Comparison of ENCODE assay signal across 31 mouse cellular contexts in genomic region chr9:94665248-94665647, GRCm38 (mm10). TPM values are rescaled to one million over a fixed set of nuclear protein-coding genes. Genes with fewer than 3 reads are reported as not detected.
A peak's percentile ranks its signal among the peaks of the same experiment; 100 is the strongest.
DNase-seq lines count a peak whose midpoint lies in the region; ATAC-seq and TF ChIP-seq lines count a peak whose summit lies in the region.
"Had no signal": no experiment of that assay in that cellular context is flagged by ENCODE, and none has a peak within 500 bp of the region (broad histone marks: within the 10 kb centered on the region; RNA-seq: fewer than 3 reads in every experiment).

No protein-coding gene starts in this region.

- no peak for TF ChIP-seq EP300 in liver, postnatal 0 days (IDR thresholded peaks at IDR 0.05; ENCODE audit: low read depth)

- DNase-seq in liver, embryonic 11.5 days (ENCODE audit: low spot score): no peak
- DNase-seq in MEL-GATA-1-ER (ENCODE audit: extremely low read depth, low read depth): peak; percentile 54
- no peak for DNase-seq in liver, postnatal 0 days
- no peak for DNase-seq in cerebellum, adult 11 months
- no peak for DNase-seq in layer of hippocampus, postnatal 25 days (ENCODE audit: extremely low spot score in 1 of 2, low spot score in 1 of 2)
- DNase-seq in T-cell, adult 2 months (ENCODE audit: low spot score): no peak
- DNase-seq: adrenal gland, postnatal 10 days; cerebellum, adult 18-20 months; cerebellum, postnatal 10 days; gastrocnemius, adult 2 months; gastrocnemius, postnatal 36 days; heart, adult 2 months; kidney, adult 11 months; kidney, postnatal 25 days; left cerebral cortex, postnatal 4 days; lung, adult 2 months; lung, postnatal 10 days had no signal

- H3K4me2 ChIP-seq in liver, embryonic 15.5 days: no peak overlapping the region
- H3K4me2 ChIP-seq in liver, embryonic 11.5 days: no peak overlapping the region
- no peak overlapping the region for H3K4me2 ChIP-seq in liver, postnatal 0 days (ENCODE audit: low read depth, low read length)
- H3K4me2 ChIP-seq: heart, embryonic 12.5 days; hindbrain, embryonic 15.5 days; kidney, embryonic 15.5 days; midbrain, embryonic 12.5 days; neural tube, embryonic 15.5 days; stomach, embryonic 15.5 days had no signal

- no peaks in the 10 kb centered on the region for H3K36me3 ChIP-seq in liver, embryonic 15.5 days (replicated peaks)
- no peaks in the 10 kb centered on the region for H3K36me3 ChIP-seq in liver, embryonic 11.5 days (ENCODE audit: control insufficient read depth, insufficient read depth, low read length)
- H3K36me3 ChIP-seq in liver, postnatal 0 days (replicated peaks; ENCODE audit: insufficient read depth, low read length): no peaks in the 10 kb centered on the region
- H3K36me3 ChIP-seq: heart, embryonic 12.5 days; hindbrain, embryonic 10.5 days; hindbrain, embryonic 15.5 days; kidney, embryonic 15.5 days; midbrain, embryonic 12.5 days; neural tube, embryonic 15.5 days; stomach, embryonic 15.5 days had no signal

- H3K27ac ChIP-seq in liver, embryonic 15.5 days (replicated peaks): no peak overlapping the region
- H3K27ac ChIP-seq in liver, embryonic 11.5 days (ENCODE audit: low read depth, low read length): no peak overlapping the region
- no peak overlapping the region; the same call in 1 of the 2 replicates for H3K27ac ChIP-seq in liver, postnatal 0 days (ENCODE audit: low read depth)
- H3K27ac ChIP-seq: gastrocnemius, adult 2 months; heart, adult 2 months; hindbrain, embryonic 10.5 days; hindbrain, embryonic 15.5 days; kidney, embryonic 15.5 days; midbrain, embryonic 12.5 days; neural tube, embryonic 15.5 days; stomach, embryonic 15.5 days had no signal

- no peaks in the 10 kb centered on the region for H3K27me3 ChIP-seq in liver, embryonic 15.5 days
- no peaks in the 10 kb centered on the region for H3K27me3 ChIP-seq in liver, embryonic 11.5 days (replicated peaks; ENCODE audit: control insufficient read depth, insufficient read depth, low read length)
- no peaks in the 10 kb centered on the region for H3K27me3 ChIP-seq in liver, postnatal 0 days (ENCODE audit: insufficient read depth, low read length)
- H3K27me3 ChIP-seq: heart, embryonic 12.5 days; hindbrain, embryonic 15.5 days; kidney, embryonic 15.5 days; midbrain, embryonic 12.5 days; neural tube, embryonic 15.5 days; stomach, embryonic 15.5 days had no signal

- ATAC-seq in liver, embryonic 15.5 days (ENCODE audit: insufficient read depth): 0 out of 2 replicates have a peak, but pooled peaks have one; percentile 34
- ATAC-seq in liver, embryonic 11.5 days (replicated peaks; ENCODE audit: low FRiP score): no peak
- 0 out of 2 replicates have a peak, but pooled peaks have one; percentile 38 for ATAC-seq in liver, postnatal 0 days
- ATAC-seq in neutrophil, adult 5-6 weeks (ENCODE audit: extremely low read depth, insufficient number of reproducible peaks, low FRiP score, poor library complexity, severe bottlenecking): peak; percentile 72
- ATAC-seq: CD4-positive, CD25-positive, alpha-beta regulatory T cell, adult 4 months; forebrain, embryonic 16.5 days; inflammation-experienced regulatory T-cells, adult 6 months had no signal

- H3K9me3 ChIP-seq in liver, embryonic 15.5 days (replicated peaks): no peaks in the 10 kb centered on the region
- H3K9me3 ChIP-seq in liver, embryonic 11.5 days (ENCODE audit: control insufficient read depth, low read length): no peaks in the 10 kb centered on the region
- no peaks in the 10 kb centered on the region for H3K9me3 ChIP-seq in liver, postnatal 0 days (ENCODE audit: low read length)
- H3K9me3 ChIP-seq: heart, embryonic 12.5 days; hindbrain, embryonic 10.5 days; hindbrain, embryonic 15.5 days; kidney, embryonic 15.5 days; megakaryocyte, embryonic 14.5 days; midbrain, embryonic 12.5 days; neural tube, embryonic 15.5 days; stomach, embryonic 15.5 days had no signal

- H3K9ac ChIP-seq in liver, embryonic 15.5 days: no peak overlapping the region
- no peak overlapping the region for H3K9ac ChIP-seq in liver, embryonic 11.5 days (ENCODE audit: low read depth, low read length)
- no peak overlapping the region for H3K9ac ChIP-seq in liver, postnatal 0 days (replicated peaks)
- H3K9ac ChIP-seq: heart, embryonic 12.5 days; hindbrain, embryonic 15.5 days; kidney, embryonic 15.5 days; midbrain, embryonic 12.5 days; neural tube, embryonic 15.5 days; stomach, embryonic 15.5 days had no signal

- H3K4me1 ChIP-seq in liver, embryonic 15.5 days (replicated peaks): 0 out of 2 replicates have a peak, but pooled peaks cover 4% of the 10 kb centered on the region
- H3K4me1 ChIP-seq in liver, embryonic 11.5 days (replicated peaks; ENCODE audit: control insufficient read depth, insufficient read depth, low read length): 0 out of 2 replicates have a peak, but pooled peaks cover 2% of the 10 kb centered on the region
- H3K4me1 ChIP-seq in liver, postnatal 0 days (ENCODE audit: insufficient read depth): peaks cover 8% of the 10 kb centered on the region; the same call in 1 of the 2 replicates

- WGBS in liver, embryonic 15.5 days (ENCODE audit: insufficient replicate concordance): 30% methylated on average over 4 of the region's 4 CpGs
- 43% methylated on average over 4 of the region's 4 CpGs for WGBS in liver, embryonic 11.5 days
- 40% methylated on average over 4 of the region's 4 CpGs for WGBS in liver, postnatal 0 days (ENCODE audit: insufficient replicate concordance)

- H3K4me3 ChIP-seq in liver, embryonic 15.5 days (replicated peaks): no peak overlapping the region
- no peak overlapping the region for H3K4me3 ChIP-seq in liver, embryonic 11.5 days (ENCODE audit: low read depth, low read length)
- H3K4me3 ChIP-seq in liver, postnatal 0 days (ENCODE audit: low read depth, low read length): no peak overlapping the region
- H3K4me3 ChIP-seq: erythroblast, embryonic 14.5 days; gastrocnemius, adult 2 months; heart, adult 2 months; heart, embryonic 12.5 days; hindbrain, embryonic 10.5 days; hindbrain, embryonic 15.5 days; kidney, embryonic 15.5 days; megakaryocyte, embryonic 14.5 days; midbrain, embryonic 12.5 days; neural tube, embryonic 15.5 days; stomach, embryonic 15.5 days had no signal

- no peak for TF ChIP-seq CTCF in liver, postnatal 0 days (IDR thresholded peaks at IDR 0.05; ENCODE audit: low read depth)

RNA-seq across cellular contexts. Expression of gene Slc9a9, which starts 4.5 kb away (rescaled TPM):
- 2.7 TPM in 2 replicates for polyA plus RNA-seq in liver, embryonic 15.5 days (2015; fragmentation: Nextera tagmentation; extraction: Ambion mirVana)
- polyA plus RNA-seq in liver, embryonic 11.5 days (2014; fragmentation: Nextera tagmentation; extraction: Ambion mirVana): 1.9 and 2.3 TPM in 2 replicates
- polyA plus RNA-seq in liver, postnatal 0 days (2015; fragmentation: Nextera tagmentation; extraction: Ambion mirVana): 2.3 TPM in 2 replicates
- 29.0 and 31.4 TPM in 2 replicates for total RNA-seq in neutrophil, adult 5-6 weeks (2017)
- total RNA-seq in layer of hippocampus, postnatal 25 days (2021): 10 to 100 TPM; 12.3 to 18.0 TPM
